Mouse (Mus musculus) cerebellum, adult 2 months (tissue): ENCODE data around the gene Churc1.

Experiments used
- CTCF ChIP-seq: fragments of 200-500 bp; IDR thresholded peaks from 2 replicates; pipeline ENCODE4 v1.5.1; 2011; ENCODE audit warnings: low read depth, mild to moderate bottlenecking, control low read depth, low read length, moderate library complexity, borderline replicate concordance; ENCODE audit not compliant: insufficient read depth
- POLR2A ChIP-seq: fragments of 200-500 bp; IDR thresholded peaks from 2 replicates; pipeline ENCODE4 v1.6.1; 2011; ENCODE audit warnings: low read length, control low read depth, borderline replicate concordance; ENCODE audit not compliant: insufficient read depth

- TF ChIP-seq CTCF: no peak
- TF ChIP-seq POLR2A: no peak
Observed at GRCm38 (mm10) chr12:76778305-76779083, 13.2 kb downstream of the Churc1 start.
